Mouse (Mus musculus) cortical plate, adult 2 months (tissue): ENCODE measurements at regions not wholly inside any gene's neighbourhood (a gene's known extent, or its start where the extent isn't known, plus 50 kb on each side); places are given as distances from the start of the nearest gene placed in this dataset.

Experiments
- CTCF ChIP-seq: fragments of 200-500 bp; IDR thresholded peaks from 2 replicates; pipeline ENCODE4 v1.5.1; 2011; ENCODE audit warnings: mild to moderate bottlenecking, control low read depth, low read length; ENCODE audit not compliant: insufficient read depth; ENCODE audit errors: extremely low read depth
- POLR2A ChIP-seq: fragments of 200-500 bp; IDR thresholded peaks from 2 replicates; pipeline ENCODE4 v1.6.1; 2011; ENCODE audit warnings: mild to moderate bottlenecking, low read length, control low read depth; ENCODE audit not compliant: insufficient read depth; ENCODE audit errors: extremely low read depth

GRCm38 (mm10) chr15:97469684-97470344 lies 222.7 kb upstream of the Amigo2 start:
- TF ChIP-seq POLR2A, result no peak
- no peak for TF ChIP-seq CTCF
